Mouse (Mus musculus): ENCODE measurements around the gene Nob1. TPM values are rescaled to one million over a fixed set of nuclear protein-coding genes. Genes with fewer than 3 reads are reported as not detected.

Gene Nob1
- polyA plus RNA-seq, 1 experiment from 2014 or later, result 25.4 TPM

- no peaks in the 10 kb centered on the region for H3K36me3 ChIP-seq (ENCODE audit: control insufficient read depth, insufficient read depth)
- H3K4me3 ChIP-seq (ENCODE audit: low read depth, low read length), result no peak overlapping the region
- H3K9ac ChIP-seq (ENCODE audit: low read depth, low read length), result no peak overlapping the region
- H3K4me1 ChIP-seq (ENCODE audit: control insufficient read depth, low read depth, low read length), result peaks cover 26% of the 10 kb centered on the region
- H3K27me3 ChIP-seq (ENCODE audit: control insufficient read depth, insufficient read depth, low read depth, low read length), result no peaks in the 10 kb centered on the region
- no peaks in the 10 kb centered on the region for H3K9me3 ChIP-seq (replicated peaks; ENCODE audit: control insufficient read depth, low read length)
- no peak for ATAC-seq (ENCODE audit: low read depth)
- 51% methylated on average over 9 of the region's 9 CpGs for WGBS (ENCODE audit: insufficient replicate concordance)
- H3K4me2 ChIP-seq (ENCODE audit: low read depth, low read length), result no peak overlapping the region
- H3K27ac ChIP-seq (ENCODE audit: low read length), result no peak overlapping the region
These were observed 25.4 kb downstream of the Nob1 start for GRCm38 (mm10) chr8:107399495-107399894.

GRCm38 (mm10) chr8:107397665-107398064 is 27.2 kb downstream of the Nob1 start:
- Histone ChIP-seq H3K27me3 (ENCODE audit: control insufficient read depth, insufficient read depth, low read depth, low read length) (no peaks in the 10 kb centered on the region), H3K27ac (ENCODE audit: low read length) (no peak overlapping the region)

GRCm38 (mm10) chr8:107396106-107396670 is 28.7 kb downstream of the Nob1 start:
- no peak overlapping the region for H3K4me2 ChIP-seq (ENCODE audit: low read depth, low read length)
- H3K9ac ChIP-seq (ENCODE audit: low read depth, low read length), result no peak overlapping the region
- WGBS (ENCODE audit: insufficient replicate concordance), result 79% methylated on average over 10 of the region's 10 CpGs
- no peak for ATAC-seq (ENCODE audit: low read depth)
- no peaks in the 10 kb centered on the region; the same call in 1 of the 2 replicates for H3K4me1 ChIP-seq (ENCODE audit: control insufficient read depth, low read depth, low read length)
- no peak overlapping the region for H3K4me3 ChIP-seq (ENCODE audit: low read depth, low read length)
- no peaks in the 10 kb centered on the region for H3K27me3 ChIP-seq (ENCODE audit: control insufficient read depth, insufficient read depth, low read depth, low read length)
- no peaks in the 10 kb centered on the region for H3K9me3 ChIP-seq (replicated peaks; ENCODE audit: control insufficient read depth, low read length)
- no peak overlapping the region for H3K27ac ChIP-seq (ENCODE audit: low read length)
- H3K36me3 ChIP-seq (ENCODE audit: control insufficient read depth, insufficient read depth), result no peaks in the 10 kb centered on the region

More at GRCm38 (mm10) chr8:107397665-107398064, 27.2 kb downstream of the Nob1 start:
- Histone ChIP-seq H3K36me3 (ENCODE audit: control insufficient read depth, insufficient read depth) (no peaks in the 10 kb centered on the region), H3K4me3 (ENCODE audit: low read depth, low read length) (no peak overlapping the region), H3K9ac (ENCODE audit: low read depth, low read length) (no peak overlapping the region), H3K4me1 (ENCODE audit: control insufficient read depth, low read depth, low read length) (peaks cover 9% of the 10 kb centered on the region), H3K4me2 (ENCODE audit: low read depth, low read length) (no peak overlapping the region), H3K9me3 (replicated peaks; ENCODE audit: control insufficient read depth, low read length) (no peaks in the 10 kb centered on the region)
- ATAC-seq (ENCODE audit: low read depth), result no peak
- 66% methylated on average over 12 of the region's 12 CpGs for WGBS (ENCODE audit: insufficient replicate concordance)

- H3K4me2 ChIP-seq (ENCODE audit: low read depth, low read length), result no peak overlapping the region
- no peak for ATAC-seq (ENCODE audit: low read depth)
- H3K4me3 ChIP-seq (ENCODE audit: low read depth, low read length), result no peak overlapping the region
- no peaks in the 10 kb centered on the region for H3K36me3 ChIP-seq (ENCODE audit: control insufficient read depth, insufficient read depth)
- no peaks in the 10 kb centered on the region; the same call in 1 of the 2 replicates for H3K4me1 ChIP-seq (ENCODE audit: control insufficient read depth, low read depth, low read length)
- no peak overlapping the region for H3K27ac ChIP-seq (ENCODE audit: low read length)
- no peaks in the 10 kb centered on the region for H3K9me3 ChIP-seq (replicated peaks; ENCODE audit: control insufficient read depth, low read length)
- H3K27me3 ChIP-seq (ENCODE audit: control insufficient read depth, insufficient read depth, low read depth, low read length), result no peaks in the 10 kb centered on the region
- no peak overlapping the region for H3K9ac ChIP-seq (ENCODE audit: low read depth, low read length)
These were observed 29.5 kb downstream of the Nob1 start for GRCm38 (mm10) chr8:107395397-107395796.

GRCm38 (mm10) chr8:107391136-107391516 is 33.7 kb downstream of the Nob1 start:
- Histone ChIP-seq H3K4me1 (ENCODE audit: control insufficient read depth, low read depth, low read length) (no peaks in the 10 kb centered on the region), H3K4me2 (ENCODE audit: low read depth, low read length) (no peak overlapping the region), H3K9me3 (replicated peaks; ENCODE audit: control insufficient read depth, low read length) (no peaks in the 10 kb centered on the region), H3K27ac (ENCODE audit: low read length) (no peak overlapping the region), H3K27me3 (ENCODE audit: control insufficient read depth, insufficient read depth, low read depth, low read length) (no peaks in the 10 kb centered on the region), H3K36me3 (ENCODE audit: control insufficient read depth, insufficient read depth) (no peaks in the 10 kb centered on the region), H3K9ac (ENCODE audit: low read depth, low read length) (no peak overlapping the region), H3K4me3 (ENCODE audit: low read depth, low read length) (no peak overlapping the region)
- 56% methylated on average over 4 of the region's 4 CpGs for WGBS (ENCODE audit: insufficient replicate concordance)
- no peak for ATAC-seq (ENCODE audit: low read depth)

GRCm38 (mm10) chr8:107390476-107391135 is 34.2 kb downstream of the Nob1 start:
- H3K4me2 ChIP-seq (ENCODE audit: low read depth, low read length), result no peak overlapping the region
- H3K27me3 ChIP-seq (ENCODE audit: control insufficient read depth, insufficient read depth, low read depth, low read length), result no peaks in the 10 kb centered on the region
- no peak for ATAC-seq (ENCODE audit: low read depth)
- no peak overlapping the region for H3K4me3 ChIP-seq (ENCODE audit: low read depth, low read length)
- no peak overlapping the region for H3K27ac ChIP-seq (ENCODE audit: low read length)
- H3K9me3 ChIP-seq (replicated peaks; ENCODE audit: control insufficient read depth, low read length), result no peaks in the 10 kb centered on the region
- 83% methylated on average over 16 of the region's 16 CpGs for whole genome bisulfite sequencing (ENCODE audit: insufficient replicate concordance)
- H3K4me1 ChIP-seq (ENCODE audit: control insufficient read depth, low read depth, low read length), result no peaks in the 10 kb centered on the region
- no peak overlapping the region for H3K9ac ChIP-seq (ENCODE audit: low read depth, low read length)
- H3K36me3 ChIP-seq (ENCODE audit: control insufficient read depth, insufficient read depth), result no peaks in the 10 kb centered on the region

- WGBS (ENCODE audit: insufficient replicate concordance), result 80% methylated on average over 8 of the region's 8 CpGs
- H3K36me3 ChIP-seq (ENCODE audit: control insufficient read depth, insufficient read depth), result no peaks in the 10 kb centered on the region
- no peak overlapping the region for H3K4me2 ChIP-seq (ENCODE audit: low read depth, low read length)
- ATAC-seq (ENCODE audit: low read depth), result no peak
- H3K9me3 ChIP-seq (replicated peaks; ENCODE audit: control insufficient read depth, low read length), result no peaks in the 10 kb centered on the region
- no peaks in the 10 kb centered on the region for H3K27me3 ChIP-seq (ENCODE audit: control insufficient read depth, insufficient read depth, low read depth, low read length)
- no peak overlapping the region for H3K4me3 ChIP-seq (ENCODE audit: low read depth, low read length)
- H3K4me1 ChIP-seq (ENCODE audit: control insufficient read depth, low read depth, low read length), result no peaks in the 10 kb centered on the region
- no peak overlapping the region for H3K27ac ChIP-seq (ENCODE audit: low read length)
- no peak overlapping the region for H3K9ac ChIP-seq (ENCODE audit: low read depth, low read length)
These were observed 35.3 kb downstream of the Nob1 start for GRCm38 (mm10) chr8:107389557-107389956.

- no peak overlapping the region for H3K9ac ChIP-seq (ENCODE audit: low read depth, low read length)
- H3K27ac ChIP-seq (ENCODE audit: low read length), result no peak overlapping the region
- no peaks in the 10 kb centered on the region for H3K9me3 ChIP-seq (replicated peaks; ENCODE audit: control insufficient read depth, low read length)
- H3K4me2 ChIP-seq (ENCODE audit: low read depth, low read length), result no peak overlapping the region
- H3K27me3 ChIP-seq (ENCODE audit: control insufficient read depth, insufficient read depth, low read depth, low read length), result no peaks in the 10 kb centered on the region
- H3K4me3 ChIP-seq (ENCODE audit: low read depth, low read length), result no peak overlapping the region
- no peak for ATAC-seq (ENCODE audit: low read depth)
- WGBS (ENCODE audit: insufficient replicate concordance), result 55% methylated on average over 5 of the region's 5 CpGs
- H3K4me1 ChIP-seq (ENCODE audit: control insufficient read depth, low read depth, low read length), result no peaks in the 10 kb centered on the region
- no peaks in the 10 kb centered on the region for H3K36me3 ChIP-seq (ENCODE audit: control insufficient read depth, insufficient read depth)
These were observed 37.0 kb downstream of the Nob1 start for GRCm38 (mm10) chr8:107387861-107388260.

- H3K9me3 ChIP-seq (replicated peaks; ENCODE audit: control insufficient read depth, low read length), result no peaks in the 10 kb centered on the region
- no peak overlapping the region for H3K4me3 ChIP-seq (ENCODE audit: low read depth, low read length)
- no peaks in the 10 kb centered on the region for H3K4me1 ChIP-seq (ENCODE audit: control insufficient read depth, low read depth, low read length)
- no peaks in the 10 kb centered on the region for H3K36me3 ChIP-seq (ENCODE audit: control insufficient read depth, insufficient read depth)
- no peaks in the 10 kb centered on the region for H3K27me3 ChIP-seq (ENCODE audit: control insufficient read depth, insufficient read depth, low read depth, low read length)
- no peak overlapping the region for H3K27ac ChIP-seq (ENCODE audit: low read length)
- no peak overlapping the region for H3K4me2 ChIP-seq (ENCODE audit: low read depth, low read length)
- ATAC-seq (ENCODE audit: low read depth), result peak; percentile 44; the same call in 1 of the 2 replicates
- WGBS (ENCODE audit: insufficient replicate concordance), result 22% methylated on average over 3 of the region's 3 CpGs
- H3K9ac ChIP-seq (ENCODE audit: low read depth, low read length), result no peak overlapping the region
These were observed 38.2 kb downstream of the Nob1 start for GRCm38 (mm10) chr8:107386642-107387041.

Measured in liver, embryonic 16.5 days (tissue).